Mouse (Mus musculus): Measurements from ENCODE around the gene Etnk1. TPM values are rescaled to one million over a fixed set of nuclear protein-coding genes. Genes with fewer than 3 reads are reported as not detected.
"Not testable (repeated sequence)": the region's sequence is repeated elsewhere in the genome, so short reads cannot be mapped to it uniquely, and the experiment has no call there.

Etnk1 gene
- polyA plus RNA-seq, 1 experiment: 39.7 TPM

- Histone ChIP-seq H3K4me3 (ENCODE audit: insufficient read depth, low read length) (no peak overlapping the region), H3K27ac (ENCODE audit: insufficient read depth, low read depth, low read length) (no peak overlapping the region), H3K4me1 (ENCODE audit: control insufficient read depth, insufficient read depth, low read length) (peaks cover 20% of the 10 kb centered on the region)
- TF ChIP-seq POLR2A (IDR thresholded peaks at IDR 0.05; ENCODE audit: borderline replicate concordance, low read depth, low read length) (no peak), CTCF (IDR thresholded peaks at IDR 0.05; ENCODE audit: low read depth, low read length) (no peak)
These were observed 18.2 kb upstream of the Etnk1 start for GRCm38 (mm10) chr6:143148868-143149267.

DNA sequence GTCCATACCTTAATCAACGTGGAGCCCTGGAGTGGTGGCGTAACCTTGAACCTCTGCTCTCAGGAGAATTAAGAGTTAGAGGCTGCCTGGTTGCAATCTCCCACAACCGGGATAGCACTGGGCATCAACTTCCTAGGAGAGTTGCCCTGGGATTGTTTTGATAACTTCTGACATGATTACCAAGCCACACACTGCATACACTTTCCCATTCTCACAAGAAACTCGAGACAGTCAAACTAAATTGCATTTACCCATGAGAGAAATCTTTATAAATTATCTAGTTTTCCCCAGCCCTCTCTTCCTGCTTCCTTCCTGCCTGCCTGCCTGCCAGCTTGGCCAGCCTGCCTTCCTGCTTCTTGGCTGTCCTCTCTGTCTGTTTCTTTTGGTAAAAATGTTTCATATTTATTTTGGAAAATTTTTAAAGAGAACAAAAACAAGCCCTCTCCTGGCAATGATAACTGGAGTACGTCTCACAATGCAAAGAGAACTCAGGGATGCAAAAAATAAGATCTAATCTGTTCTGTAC is 17.2 kb upstream of the Etnk1 start:
- no peak overlapping the region for H3K27ac ChIP-seq (ENCODE audit: insufficient read depth, low read depth, low read length)
- H3K4me3 ChIP-seq (ENCODE audit: insufficient read depth, low read length): no peak overlapping the region
- peaks cover 20% of the 10 kb centered on the region for H3K4me1 ChIP-seq (ENCODE audit: control insufficient read depth, insufficient read depth, low read length)
- TF ChIP-seq POLR2A (IDR thresholded peaks at IDR 0.05; ENCODE audit: borderline replicate concordance, low read depth, low read length) (no peak), CTCF (IDR thresholded peaks at IDR 0.05; ENCODE audit: low read depth, low read length) (no peak)

DNA sequence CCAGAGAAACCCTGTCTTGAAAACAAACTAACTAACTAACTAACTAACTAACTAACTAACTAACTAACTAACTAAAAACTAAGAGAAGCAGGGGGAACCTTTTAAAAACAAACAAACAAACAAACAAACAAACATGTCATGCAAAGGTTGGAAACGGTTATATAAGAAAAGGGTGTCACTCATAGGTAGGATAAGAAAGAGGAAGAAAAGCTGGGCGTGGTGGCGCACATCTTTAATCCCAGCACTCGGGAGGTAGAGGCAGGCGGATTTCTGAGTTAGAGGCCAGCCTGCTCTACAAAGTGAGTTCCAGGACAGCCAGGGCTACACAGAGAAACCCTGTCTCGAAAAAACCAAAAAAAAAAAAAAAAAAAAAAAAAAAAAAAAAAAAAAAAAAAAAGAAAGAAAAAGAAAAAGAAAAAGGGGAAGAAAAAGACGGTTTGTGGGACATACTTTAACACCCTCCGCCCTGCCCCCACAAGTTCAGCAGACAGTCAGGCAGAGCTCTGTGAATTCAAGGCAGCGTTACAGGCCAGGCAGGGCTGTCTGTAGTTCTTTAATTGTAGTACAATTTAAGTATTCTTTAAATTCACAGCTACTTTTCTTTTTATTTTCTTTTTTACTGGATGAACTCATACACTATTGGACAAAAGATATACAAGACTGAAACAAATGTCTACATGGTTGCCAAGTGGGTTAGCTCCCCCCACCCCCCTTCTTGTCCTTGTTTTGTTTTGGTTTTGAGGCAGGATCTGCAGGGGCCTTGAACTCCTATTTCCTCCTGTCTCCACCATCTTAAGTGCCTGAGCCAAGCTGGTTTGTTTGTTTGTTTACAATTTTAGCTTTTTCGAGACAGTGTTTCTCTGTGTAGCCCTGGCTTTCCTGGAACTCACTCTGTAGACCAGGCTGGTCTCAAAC is 15.7 kb upstream of the Etnk1 start:
- H3K4me3 ChIP-seq (ENCODE audit: insufficient read depth, low read length); H3K27ac ChIP-seq (ENCODE audit: insufficient read depth, low read depth, low read length): not testable (repeated sequence)
- H3K4me1 ChIP-seq (ENCODE audit: control insufficient read depth, insufficient read depth, low read length): peaks cover 20% of the 10 kb centered on the region

DNA sequence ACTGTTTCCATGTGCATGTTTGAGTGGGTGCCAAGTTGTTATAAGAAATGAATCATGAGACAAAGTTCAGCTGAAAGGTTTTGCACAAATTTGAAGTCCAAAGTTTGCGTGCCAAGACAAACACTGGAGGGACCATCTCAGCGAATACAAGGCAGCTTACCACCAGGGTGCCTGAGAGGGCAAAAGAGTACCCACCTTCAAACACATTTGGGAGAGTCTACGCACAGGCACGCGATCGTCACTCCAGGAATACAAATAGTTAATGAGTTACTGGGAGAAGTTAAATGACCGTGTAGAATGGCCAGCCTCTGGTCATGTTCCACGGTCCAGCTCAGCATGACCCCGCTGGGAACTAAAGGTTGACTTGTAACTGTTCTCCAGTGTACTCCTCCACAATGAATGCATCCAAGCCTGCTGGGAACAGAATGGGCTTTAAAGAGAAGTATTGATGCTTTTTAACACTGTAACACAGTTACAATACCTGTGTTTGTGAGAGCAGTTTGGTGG is 14.6 kb upstream of the Etnk1 start:
- H3K27ac ChIP-seq (ENCODE audit: insufficient read depth, low read depth, low read length): no peak overlapping the region

DNA sequence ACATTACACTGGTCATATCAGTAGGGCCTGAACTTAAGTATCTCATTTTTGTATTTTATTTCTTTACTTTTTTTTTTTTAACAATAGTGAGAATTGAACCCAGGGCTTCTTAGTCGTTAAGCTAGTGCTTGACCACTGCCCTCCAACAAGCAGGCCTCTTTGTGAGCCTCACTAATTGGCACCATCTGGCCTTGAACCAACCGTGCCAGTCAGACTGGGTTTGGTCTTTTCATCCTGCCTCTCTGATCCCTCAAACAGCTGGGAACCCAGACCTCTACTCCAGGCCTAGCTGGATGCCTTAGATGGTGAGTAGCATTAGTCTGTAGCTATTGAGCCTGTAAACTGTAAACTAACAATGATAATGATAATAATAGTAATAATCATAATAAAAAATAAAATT is 13.9 kb upstream of the Etnk1 start:
- Histone ChIP-seq H3K4me1 (ENCODE audit: control insufficient read depth, insufficient read depth, low read length) (peaks cover 16% of the 10 kb centered on the region), H3K27ac (ENCODE audit: insufficient read depth, low read depth, low read length) (no peak overlapping the region), H3K4me3 (ENCODE audit: insufficient read depth, low read length) (no peak overlapping the region)
- TF ChIP-seq POLR2A (IDR thresholded peaks at IDR 0.05; ENCODE audit: borderline replicate concordance, low read depth, low read length): no peak
- TF ChIP-seq CTCF (IDR thresholded peaks at IDR 0.05; ENCODE audit: low read depth, low read length): no peak

More for the DNA sequence above, 14.6 kb upstream of the Etnk1 start:
- Histone ChIP-seq H3K4me3 (ENCODE audit: insufficient read depth, low read length) (no peak overlapping the region), H3K4me1 (ENCODE audit: control insufficient read depth, insufficient read depth, low read length) (peaks cover 16% of the 10 kb centered on the region)
- no peak for TF ChIP-seq POLR2A (IDR thresholded peaks at IDR 0.05; ENCODE audit: borderline replicate concordance, low read depth, low read length)
- TF ChIP-seq CTCF (IDR thresholded peaks at IDR 0.05; ENCODE audit: low read depth, low read length): no peak

DNA sequence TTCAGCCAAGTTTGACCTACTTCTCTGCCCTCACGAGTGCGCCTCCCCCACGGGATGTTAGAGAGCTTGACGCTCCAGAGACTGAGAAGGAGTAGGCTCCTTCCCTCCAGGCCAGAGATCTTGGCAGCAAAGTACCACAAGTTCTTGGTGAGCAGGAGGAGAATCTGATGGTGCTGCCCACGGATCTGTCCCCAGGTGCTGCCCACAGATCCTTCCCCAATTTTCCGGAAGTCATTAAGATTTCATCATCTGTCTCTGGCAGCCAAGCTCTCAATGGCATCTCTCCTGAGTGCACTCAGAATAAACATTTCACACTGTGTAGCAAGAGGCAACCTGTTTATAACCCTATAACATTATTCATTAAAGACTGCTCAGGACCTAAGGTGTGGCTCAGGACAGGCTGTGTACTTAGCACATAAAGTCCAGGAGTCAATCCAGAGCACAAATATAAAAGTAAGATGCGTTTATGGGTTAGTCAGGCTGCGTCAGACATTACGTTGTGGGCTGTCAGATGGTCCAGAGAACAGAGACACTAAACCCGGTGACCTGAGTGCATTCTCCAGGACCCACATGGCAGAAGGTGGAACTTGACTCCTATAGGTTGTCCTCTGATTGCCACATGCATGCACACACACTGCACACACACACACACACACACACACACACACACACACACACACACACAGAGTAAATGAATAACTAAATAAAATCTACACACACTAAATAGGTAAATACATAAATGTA is 13.1 kb upstream of the Etnk1 start:
- Histone ChIP-seq H3K27ac (ENCODE audit: insufficient read depth, low read depth, low read length) (no peak overlapping the region), H3K4me1 (ENCODE audit: control insufficient read depth, insufficient read depth, low read length) (peaks cover 16% of the 10 kb centered on the region), H3K4me3 (ENCODE audit: insufficient read depth, low read length) (no peak overlapping the region)
- no peak for TF ChIP-seq CTCF (IDR thresholded peaks at IDR 0.05; ENCODE audit: low read depth, low read length)
- TF ChIP-seq POLR2A (IDR thresholded peaks at IDR 0.05; ENCODE audit: borderline replicate concordance, low read depth, low read length): no peak

DNA sequence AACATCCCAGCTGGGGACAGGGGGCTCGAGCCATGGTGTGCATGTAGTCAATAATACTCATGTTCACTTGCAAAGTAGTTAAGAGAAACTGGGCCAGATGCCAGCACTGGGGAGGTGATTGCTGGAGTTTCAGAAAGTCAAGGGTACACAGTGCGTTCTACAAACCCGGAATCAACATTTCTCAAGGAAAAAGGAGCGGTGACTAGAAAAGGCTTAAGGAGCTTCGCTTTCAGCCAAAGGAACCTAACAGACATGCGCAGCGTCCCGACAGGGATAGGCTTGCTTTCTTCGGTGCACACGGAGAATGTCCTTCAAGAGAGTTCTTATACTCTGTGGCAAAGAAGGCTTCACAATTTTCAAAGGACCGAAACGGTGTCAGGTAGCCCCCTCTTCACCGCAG is 12.1 kb upstream of the Etnk1 start:
- Histone ChIP-seq H3K4me1 (ENCODE audit: control insufficient read depth, insufficient read depth, low read length) (peaks cover 11% of the 10 kb centered on the region), H3K4me3 (ENCODE audit: insufficient read depth, low read length) (no peak overlapping the region), H3K27ac (ENCODE audit: insufficient read depth, low read depth, low read length) (no peak overlapping the region)
- TF ChIP-seq POLR2A (IDR thresholded peaks at IDR 0.05; ENCODE audit: borderline replicate concordance, low read depth, low read length): no peak
- no peak for TF ChIP-seq CTCF (IDR thresholded peaks at IDR 0.05; ENCODE audit: low read depth, low read length)

DNA sequence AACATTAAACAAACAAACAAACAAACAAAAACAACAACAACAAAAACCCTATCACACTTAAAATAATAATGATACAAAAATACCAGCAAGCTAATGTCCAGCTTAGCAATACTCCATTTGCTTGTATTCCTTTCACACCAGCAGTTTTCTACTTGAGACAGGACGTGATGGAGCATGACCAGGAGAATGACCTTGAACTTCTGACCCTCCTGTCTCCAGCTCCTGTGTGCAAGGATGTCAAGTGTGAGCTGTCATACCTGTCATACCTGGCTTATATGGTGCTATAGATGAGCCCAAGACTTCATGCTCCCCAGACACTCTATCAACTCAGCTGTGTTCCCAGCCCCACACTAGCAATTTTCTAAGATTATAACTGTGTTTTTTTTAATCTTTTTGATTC is 11.0 kb upstream of the Etnk1 start:
- TF ChIP-seq POLR2A (IDR thresholded peaks at IDR 0.05; ENCODE audit: borderline replicate concordance, low read depth, low read length) (no peak), CTCF (IDR thresholded peaks at IDR 0.05; ENCODE audit: low read depth, low read length) (no peak)
- Histone ChIP-seq H3K4me3 (ENCODE audit: insufficient read depth, low read length) (no peak overlapping the region), H3K27ac (ENCODE audit: insufficient read depth, low read depth, low read length) (no peak overlapping the region), H3K4me1 (ENCODE audit: control insufficient read depth, insufficient read depth, low read length) (peaks cover 7% of the 10 kb centered on the region)

DNA sequence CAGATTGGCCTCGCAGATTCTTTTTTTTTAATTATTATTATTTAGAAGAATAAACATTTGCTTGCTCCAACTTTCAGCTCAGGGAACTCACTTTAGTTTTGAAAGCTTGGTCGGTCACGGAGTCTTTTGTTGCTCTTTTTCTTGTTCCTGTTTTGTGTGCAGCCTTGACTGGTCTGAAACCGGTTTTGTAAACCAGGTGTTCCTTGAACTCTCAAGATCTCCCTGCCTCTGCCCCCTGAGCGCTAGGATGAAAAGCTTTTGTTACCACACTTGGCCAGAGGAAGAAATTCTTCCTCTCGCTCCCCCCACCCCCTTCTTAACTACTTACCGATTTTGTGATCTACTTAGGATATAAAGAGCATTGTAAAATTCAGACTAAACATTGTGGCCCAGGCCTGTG is 10.3 kb upstream of the Etnk1 start:
- Histone ChIP-seq H3K4me1 (ENCODE audit: control insufficient read depth, insufficient read depth, low read length) (peaks cover 4% of the 10 kb centered on the region), H3K4me3 (ENCODE audit: insufficient read depth, low read length) (no peak overlapping the region), H3K27ac (ENCODE audit: insufficient read depth, low read depth, low read length) (no peak overlapping the region)
- TF ChIP-seq POLR2A (IDR thresholded peaks at IDR 0.05; ENCODE audit: borderline replicate concordance, low read depth, low read length) (no peak), CTCF (IDR thresholded peaks at IDR 0.05; ENCODE audit: low read depth, low read length) (no peak)

- peaks cover 3% of the 10 kb centered on the region; the same call in 1 of the 2 replicates for H3K4me1 ChIP-seq (ENCODE audit: control insufficient read depth, insufficient read depth, low read length)
- no peak overlapping the region for H3K27ac ChIP-seq (ENCODE audit: insufficient read depth, low read depth, low read length)
- no peak overlapping the region for H3K4me3 ChIP-seq (ENCODE audit: insufficient read depth, low read length)
- TF ChIP-seq CTCF (IDR thresholded peaks at IDR 0.05; ENCODE audit: low read depth, low read length): no peak
- no peak for TF ChIP-seq POLR2A (IDR thresholded peaks at IDR 0.05; ENCODE audit: borderline replicate concordance, low read depth, low read length)
These were observed 9.6 kb upstream of the Etnk1 start for GRCm38 (mm10) chr6:143157401-143157800.

All from bone marrow macrophage, adult 2 months (primary cell).